Mouse (Mus musculus): ENCODE results near the gene Hist1h4m.
"Not testable (repeated sequence)": the region's sequence is repeated elsewhere in the genome, so short reads cannot be mapped to it uniquely, and the experiment has no call there.

Gene Hist1h4m

DNA sequence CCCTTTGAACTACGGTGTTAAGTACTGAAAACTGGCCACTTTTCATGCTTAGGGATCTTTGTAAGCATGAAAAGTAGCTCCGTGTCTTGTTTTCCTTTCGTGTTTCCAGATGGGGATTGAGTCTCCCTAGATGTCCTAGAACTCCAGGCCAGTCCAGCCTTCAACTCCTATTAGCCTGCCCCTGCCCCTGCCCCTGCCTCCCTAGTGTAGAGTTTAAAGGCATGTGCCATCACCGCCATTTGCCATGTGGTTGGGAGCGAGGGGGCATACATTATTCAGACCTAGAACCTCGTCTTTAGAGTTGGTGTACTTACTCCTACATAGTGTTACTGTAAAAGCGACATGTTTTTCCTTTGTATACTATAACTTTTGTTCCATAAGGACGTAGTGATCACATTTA is 472 bp upstream of the Hist1h4m start:
- not testable (repeated sequence) for DNase-seq

DNA sequence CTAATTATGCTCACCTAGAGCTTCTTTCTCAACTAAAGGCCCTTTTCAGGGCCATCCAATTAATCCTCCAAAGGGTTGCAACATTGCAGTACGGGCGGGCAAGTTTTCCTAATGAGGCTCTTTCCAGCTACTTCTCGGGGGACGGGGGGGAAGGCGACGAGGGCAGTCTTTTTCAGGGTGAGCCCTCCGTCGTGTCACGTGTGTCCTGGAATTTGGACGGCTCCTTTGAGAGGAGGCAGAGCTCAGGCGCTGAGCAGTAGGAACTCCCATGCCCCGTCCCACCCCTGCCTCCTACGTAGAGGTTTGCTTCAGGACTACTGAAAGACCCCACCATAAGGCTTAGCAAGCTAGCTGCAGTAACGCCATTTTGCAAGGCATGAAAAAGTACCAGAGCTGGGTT is 546 bp downstream of the Hist1h4m start:
- DNase-seq: not testable (repeated sequence)

DNA sequence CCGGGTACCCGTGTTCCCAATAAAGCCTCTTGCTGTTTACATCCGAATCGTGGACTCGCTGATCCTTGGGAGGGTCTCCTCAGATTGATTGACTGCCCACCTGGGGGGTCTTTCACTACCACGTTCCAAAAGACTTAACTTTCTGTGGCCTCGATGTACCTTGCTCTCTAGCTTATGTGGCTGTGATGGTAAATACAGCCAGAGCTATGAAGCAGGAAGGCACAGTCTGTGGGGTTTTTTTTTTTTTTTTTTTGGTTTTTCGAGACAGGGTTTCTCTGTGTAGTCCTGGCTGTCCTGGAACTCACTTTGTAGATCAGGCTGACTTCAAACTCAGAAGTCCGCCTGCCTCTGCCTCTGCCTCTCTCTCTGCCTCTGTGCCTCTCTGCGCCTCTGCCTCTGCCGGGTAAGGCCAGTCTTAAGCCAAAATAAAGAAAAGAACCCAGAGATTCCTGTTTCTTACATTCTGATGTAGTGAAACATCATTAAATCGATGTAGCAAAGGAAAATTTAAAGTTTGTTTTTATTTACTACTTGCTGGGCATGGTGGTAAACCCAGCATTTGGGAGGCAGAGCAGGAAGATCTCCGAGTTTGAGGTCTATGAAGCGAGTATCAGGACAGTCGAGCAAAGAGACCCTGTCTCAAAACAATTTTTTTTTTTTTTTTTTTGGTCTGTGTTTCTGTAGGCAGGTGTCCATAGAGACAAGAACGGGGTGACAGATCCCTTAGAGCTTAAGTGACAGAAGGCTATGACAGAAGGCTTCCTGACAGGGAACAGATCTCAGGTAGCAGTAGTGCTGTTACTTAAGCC is 8.7 kb downstream of the Hist1h4m start:
- DNase-seq: not testable (repeated sequence)

DNA sequence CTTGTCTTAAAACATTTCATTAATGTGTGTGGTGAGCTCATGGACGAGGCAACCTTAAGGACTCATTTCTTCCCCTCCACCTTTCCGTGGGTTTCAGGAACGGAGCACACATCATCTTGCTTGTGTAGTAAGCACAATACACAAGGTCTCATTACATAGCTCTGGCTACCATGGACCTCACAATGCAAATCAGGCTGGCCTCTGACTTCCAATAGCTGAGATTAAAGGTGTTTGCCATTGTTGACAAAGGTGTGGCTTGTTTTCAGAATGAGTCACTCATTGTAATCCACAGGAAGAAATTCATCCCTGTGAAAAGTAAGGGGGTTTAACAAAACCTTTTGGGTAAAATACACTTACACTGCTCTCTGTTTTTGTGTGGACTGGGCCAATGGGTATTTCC is 17.0 kb downstream of the Hist1h4m start:
- no peak for DNase-seq

DNA sequence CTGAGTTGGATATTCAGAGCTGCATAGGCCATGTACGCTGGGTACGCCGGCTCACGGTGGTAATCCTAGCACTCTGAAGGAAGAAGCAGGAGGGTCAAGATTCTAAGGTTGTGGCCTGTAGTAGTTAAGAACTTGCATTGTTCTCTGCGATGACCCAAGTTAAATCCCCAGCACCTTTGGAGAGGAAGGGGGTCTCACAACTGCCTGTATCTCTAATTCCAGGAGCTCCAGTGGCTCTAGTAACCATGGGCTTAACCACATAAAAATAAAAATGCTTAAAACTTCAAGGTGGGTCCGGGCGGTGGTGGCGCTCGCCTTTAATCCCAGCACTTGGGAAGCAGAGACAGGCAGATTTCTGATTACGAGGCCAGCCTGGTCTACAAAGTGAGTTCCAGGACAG is 18.8 kb downstream of the Hist1h4m start:
- DNase-seq: no peak

DNA sequence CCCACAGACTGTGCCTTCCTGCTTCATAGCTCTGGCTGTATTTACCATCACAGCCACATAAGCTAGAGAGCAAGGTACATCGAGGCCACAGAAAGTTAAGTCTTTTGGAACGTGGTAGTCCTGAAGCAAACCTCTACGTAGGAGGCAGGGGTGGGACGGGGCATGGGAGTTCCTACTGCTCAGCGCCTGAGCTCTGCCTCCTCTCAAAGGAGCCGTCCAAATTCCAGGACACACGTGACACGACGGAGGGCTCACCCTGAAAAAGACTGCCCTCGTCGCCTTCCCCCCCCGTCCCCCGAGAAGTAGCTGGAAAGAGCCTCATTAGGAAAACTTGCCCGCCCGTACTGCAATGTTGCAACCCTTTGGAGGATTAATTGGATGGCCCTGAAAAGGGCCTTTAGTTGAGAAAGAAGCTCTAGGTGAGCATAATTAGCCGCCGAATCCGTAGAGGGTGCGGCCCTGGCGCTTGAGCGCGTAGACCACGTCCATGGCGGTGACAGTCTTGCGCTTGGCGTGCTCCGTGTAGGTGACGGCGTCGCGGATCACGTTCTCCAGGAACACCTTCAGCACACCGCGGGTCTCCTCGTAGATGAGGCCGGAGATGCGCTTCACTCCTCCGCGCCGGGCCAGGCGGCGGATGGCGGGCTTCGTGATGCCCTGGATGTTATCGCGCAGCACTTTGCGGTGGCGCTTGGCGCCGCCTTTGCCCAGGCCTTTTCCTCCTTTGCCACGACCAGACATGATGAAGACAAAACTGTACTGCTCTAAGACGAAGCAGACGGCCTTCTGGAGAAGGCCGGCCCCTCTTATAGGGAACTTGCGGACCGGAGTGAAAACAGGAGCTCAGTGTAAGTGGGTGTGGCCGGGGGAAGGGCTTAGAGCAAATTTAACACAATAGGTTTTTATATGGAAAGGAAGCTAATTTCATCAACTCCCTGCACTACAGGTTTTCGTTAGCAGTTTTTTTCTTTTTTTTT is 20.2 kb downstream of the Hist1h4m start, which contains the start of gene Hist1h4n:
TSS of gene Hist1h4n (minus strand) at position 779 of the 977 bp plus-strand sequence.
- DNase-seq: peak; percentile 30 to 57

DNA sequence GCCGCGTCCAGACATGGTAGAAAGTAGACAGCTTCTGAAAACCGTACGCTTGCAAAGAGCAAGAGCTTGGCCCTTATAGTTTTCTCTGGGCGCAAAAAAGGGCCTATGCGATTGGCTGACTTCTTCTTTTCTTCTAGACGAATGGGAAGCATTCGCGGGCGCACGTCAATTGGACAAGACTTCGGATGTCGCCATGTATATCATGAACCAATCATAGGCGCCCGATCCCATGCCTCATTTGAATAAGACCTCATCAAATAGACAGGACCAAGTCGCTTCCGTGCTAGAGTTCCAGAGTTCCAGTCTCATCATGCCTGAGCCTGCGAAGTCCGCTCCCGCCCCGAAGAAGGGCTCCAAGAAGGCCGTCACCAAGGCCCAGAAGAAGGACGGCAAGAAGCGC is 21.9 kb downstream of the Hist1h4m start, which contains the start of the genes Hist1h2ap and Hist1h2br:
TSS of gene Hist1h2ap (minus strand) at position 47 of the 400 bp plus-strand sequence.
TSS of gene Hist1h2br (plus strand) at position 283 of the 400 bp plus-strand sequence.
- DNase-seq: not testable (repeated sequence)

DNA sequence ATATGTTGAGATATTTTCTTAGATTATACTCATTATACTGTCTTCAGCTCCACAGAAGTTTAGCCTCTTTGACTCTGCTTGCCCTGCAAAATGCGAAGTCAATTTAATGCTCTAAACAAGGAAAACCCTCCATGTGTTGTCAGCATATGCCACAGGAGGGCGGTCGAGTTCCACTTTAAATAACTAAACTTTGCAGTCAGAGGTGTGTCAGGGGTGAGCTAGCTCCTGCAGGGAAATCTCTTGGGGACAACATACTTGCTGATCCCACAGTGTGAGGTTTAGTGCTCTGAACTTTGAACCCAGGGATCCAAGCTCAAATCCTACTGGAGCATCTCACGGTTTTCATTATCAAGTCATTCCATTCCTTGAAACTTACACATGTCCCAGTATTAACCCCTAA is 29.0 kb downstream of the Hist1h4m start:
- DNase-seq: not testable (repeated sequence)

DNA sequence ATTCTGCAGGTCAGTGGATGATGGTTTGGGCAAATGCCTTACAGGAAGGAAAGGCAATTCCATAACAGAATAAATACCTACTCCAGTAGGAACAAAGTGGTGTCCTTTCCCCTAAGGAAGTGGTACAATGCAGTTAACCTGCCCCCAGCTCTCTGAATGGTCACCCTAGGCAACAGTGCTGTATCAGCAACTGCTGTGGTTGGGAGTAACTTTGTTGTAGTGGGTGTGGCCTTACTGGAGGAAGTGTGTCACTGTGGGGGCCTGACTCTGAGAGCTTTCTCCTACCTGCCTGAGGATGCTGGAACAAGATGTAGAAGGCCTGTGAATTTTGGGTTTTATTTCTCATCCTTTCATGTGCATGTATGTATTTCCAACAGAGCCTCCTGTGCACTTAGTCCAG is 34.8 kb downstream of the Hist1h4m start:
- DNase-seq: not testable (repeated sequence)

DNA sequence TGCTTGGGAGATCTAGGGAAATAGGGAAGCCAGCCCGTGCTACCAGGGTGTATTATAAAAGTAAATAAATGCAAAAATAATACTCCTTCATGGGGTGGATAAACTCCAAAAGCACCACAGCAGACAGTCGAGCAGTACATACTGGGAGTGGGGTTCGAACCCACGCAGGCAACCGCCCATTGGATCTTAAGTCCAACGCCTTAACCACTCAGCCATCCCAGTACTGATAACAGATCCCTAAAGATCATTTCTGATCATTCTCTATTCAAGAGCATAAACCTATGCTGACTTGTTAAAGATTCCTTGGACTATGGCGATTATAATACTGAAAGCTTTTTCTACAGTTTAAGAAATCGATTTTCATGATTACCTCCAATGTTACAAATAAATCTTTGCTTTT is 36.3 kb downstream of the Hist1h4m start:
- DNase-seq: no peak

DNA sequence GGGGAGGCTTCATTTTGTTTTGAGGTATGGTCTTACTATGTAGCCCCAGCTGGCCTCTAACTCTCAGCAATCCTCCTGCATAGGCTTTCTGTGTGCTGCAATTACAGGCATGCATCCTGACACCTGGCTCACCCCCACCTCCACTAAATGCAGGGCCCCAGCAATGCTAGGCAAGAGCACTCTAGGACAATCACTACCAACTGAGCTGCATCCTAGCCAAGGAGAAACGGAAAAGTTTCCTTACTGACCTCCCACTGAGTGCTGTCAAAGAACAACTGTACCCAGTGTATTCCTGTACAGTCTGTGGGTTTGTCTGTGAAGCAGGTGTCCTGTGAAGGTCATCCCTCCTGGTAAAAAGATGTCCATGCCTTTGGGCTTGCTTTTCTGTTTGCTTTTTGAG is 39.1 kb downstream of the Hist1h4m start:
- not testable (repeated sequence) for DNase-seq

DNA sequence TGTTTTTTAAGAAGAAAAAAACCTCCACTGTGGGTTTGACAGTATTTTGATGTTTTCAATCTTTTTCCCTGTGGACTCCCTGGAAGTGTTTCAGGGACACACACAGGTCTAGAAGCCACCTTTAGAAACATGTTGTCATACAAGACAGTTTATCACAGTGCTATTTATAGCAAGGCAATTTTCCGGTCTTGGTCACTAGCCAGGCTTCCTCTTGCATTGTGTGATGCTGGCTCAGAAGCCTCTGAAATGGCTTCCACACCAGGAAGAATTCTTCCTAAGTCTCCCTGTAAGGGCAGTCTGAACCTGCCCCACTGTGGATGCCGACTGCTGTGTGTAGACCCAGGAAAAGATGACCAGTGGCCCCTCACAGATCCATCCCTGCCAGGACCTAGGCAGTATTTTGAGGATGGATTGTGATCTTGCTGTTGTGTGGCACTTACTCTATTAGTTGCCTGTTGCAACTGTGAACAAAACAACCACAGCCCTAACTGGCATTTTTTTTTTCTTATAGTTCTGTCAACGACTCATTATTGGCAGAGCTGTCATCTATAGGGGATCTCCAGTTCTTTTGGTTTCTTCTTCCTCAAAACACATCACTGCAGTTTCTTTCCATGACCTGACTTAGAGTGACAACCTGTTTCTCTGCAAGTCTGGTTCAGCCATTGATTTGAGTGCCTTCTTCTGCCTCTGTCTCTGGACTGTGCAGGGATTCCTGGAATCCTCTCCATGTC is 40.8 kb downstream of the Hist1h4m start:
- DNase-seq: no peak

DNA sequence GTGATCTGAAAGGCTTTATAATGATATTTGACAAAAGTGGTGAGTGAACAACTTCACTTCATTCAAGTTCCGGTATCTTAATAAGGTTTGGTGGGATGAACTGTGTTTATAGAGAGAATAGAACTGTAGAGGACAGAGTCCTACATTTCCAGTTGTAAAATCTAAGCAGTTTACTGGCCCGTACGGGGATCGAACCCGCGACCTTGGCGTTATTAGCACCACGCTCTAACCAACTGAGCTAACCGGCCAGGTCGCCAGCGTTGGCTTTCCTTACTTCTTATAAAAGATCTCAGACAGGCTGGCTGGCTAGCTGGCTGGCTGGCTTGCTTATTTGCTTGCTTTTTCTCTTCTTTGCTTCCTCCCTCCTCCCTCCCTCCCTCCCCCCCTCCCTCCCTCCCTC is 43.6 kb downstream of the Hist1h4m start:
- DNase-seq: peak; percentile 45 to 58

DNA sequence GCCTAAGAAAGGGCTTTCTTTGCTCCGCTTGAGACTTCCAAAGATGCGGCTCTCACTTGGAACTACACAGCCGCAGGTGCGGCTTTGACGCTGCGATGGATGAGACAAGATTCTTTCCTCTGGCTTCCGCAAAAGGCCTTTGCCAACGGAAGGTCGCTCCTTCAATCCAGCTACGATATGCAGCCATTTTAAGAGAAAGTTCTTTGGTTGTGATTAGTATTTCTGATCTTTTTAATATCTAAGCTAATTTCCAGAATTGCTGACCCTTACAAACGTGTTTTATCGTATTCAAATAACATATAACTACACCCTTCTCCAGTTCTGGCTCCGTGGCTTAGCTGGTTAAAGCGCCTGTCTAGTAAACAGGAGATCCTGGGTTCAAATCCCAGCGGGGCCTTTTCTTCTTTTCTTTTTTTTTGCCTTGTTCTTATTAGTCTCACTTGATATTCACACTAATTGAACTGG is 44.2 kb downstream of the Hist1h4m start:
- no peak for DNase-seq

DNA sequence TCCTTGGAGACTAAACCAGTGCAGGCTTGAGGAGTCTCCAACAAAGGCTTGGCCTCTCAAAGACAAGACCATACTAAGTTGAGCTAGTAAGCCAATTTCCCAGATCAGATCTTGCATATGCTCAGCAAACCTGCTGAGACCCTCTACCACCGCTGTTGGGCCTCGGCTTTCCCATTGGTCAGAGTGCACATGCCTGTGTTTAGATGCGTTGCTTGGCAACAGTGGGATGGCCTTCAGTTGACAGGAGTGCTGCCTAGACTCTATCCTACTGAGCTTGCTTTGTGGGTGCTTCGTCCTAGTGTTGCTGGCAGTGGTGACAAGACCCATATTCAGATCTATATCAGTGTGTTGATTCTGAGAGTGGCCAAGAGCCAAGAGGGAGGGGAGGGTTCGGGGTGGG is 50.1 kb downstream of the Hist1h4m start:
- DNase-seq: no peak
